Mouse (Mus musculus) mesoderm, embryonic 11.5 days (tissue): Measurements from ENCODE around the gene Igfn1.
A peak's percentile ranks its signal among the peaks of the same experiment; 100 is the strongest.

ENCODE experiments used
- DNase-seq: peaks from one replicate; pipeline ENCODE4 v3.0.0-alpha.2; 2012; ENCODE audit warnings: low read depth, low spot score

The Igfn1 gene

DNA sequence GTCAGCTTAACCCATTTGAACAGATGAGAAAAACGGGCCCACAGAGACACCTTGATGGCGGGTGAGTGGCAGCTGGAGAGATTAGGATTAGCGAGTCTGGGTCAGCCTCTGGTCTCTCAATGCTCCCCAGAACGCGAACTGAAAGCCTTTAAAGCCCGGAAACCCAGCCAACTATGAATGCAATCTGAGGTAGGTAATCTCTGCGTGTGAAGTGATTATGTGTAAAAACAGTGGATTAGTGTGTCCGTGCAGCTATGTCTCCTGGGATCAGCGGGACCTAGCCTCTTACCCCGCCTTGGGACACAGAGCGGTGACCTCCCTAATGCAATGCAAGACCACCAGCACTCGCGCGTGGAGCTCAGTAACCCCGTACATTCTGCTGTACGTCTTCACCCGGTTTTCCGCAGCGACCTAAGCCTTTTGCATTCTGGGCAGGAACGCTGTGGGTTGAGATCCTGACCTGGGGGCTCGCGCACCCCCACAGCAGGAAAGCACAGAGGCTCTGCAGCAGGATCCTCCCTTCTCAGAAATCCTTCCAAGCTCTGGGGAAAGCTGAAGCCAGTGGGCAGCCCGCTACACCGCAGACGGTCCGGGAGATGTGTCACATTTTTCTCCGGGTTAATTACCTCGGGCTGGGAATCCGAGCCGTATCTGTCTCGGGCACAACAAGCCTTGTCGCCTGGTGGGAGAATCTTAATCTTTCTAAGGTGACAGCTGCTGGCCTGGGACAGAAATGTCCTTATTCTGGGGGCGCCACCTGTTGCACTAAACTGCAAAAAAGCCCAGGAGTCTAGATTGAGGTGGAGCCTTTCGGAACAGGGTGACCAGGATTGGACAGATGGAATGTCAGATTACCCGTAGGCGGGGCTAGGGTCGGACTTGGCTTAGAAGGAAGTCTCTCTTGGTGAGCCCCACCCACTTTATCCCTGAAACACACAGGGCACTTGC is 1.3 kb upstream of the Igfn1 start, which contains the start of gene Tmem9:
Gene Tmem9, plus strand, starts transcription at position 940 of the 948 bp plus-strand sequence.
- DNase-seq, result peak; percentile 82

DNA sequence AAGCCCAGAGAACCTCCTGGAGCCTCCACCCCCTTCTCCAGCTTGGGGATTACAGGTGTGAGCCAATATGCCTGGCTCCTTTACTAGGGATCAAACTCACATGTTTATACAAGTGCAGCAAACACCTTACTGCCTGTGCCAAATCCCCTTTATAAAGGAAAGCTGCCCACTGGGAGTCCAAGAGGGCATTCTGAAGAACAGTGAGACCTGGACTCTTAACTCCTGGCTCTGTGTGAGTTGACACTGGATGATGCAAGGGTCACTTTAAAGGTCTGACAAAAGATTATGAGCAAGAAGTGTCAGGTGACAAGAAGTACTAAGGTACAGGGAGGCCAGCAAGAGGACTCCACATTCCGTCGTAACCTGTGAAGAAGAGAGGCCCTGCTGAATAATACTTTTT is 4.7 kb downstream of the Igfn1 start:
- no peak for DNase-seq

DNA sequence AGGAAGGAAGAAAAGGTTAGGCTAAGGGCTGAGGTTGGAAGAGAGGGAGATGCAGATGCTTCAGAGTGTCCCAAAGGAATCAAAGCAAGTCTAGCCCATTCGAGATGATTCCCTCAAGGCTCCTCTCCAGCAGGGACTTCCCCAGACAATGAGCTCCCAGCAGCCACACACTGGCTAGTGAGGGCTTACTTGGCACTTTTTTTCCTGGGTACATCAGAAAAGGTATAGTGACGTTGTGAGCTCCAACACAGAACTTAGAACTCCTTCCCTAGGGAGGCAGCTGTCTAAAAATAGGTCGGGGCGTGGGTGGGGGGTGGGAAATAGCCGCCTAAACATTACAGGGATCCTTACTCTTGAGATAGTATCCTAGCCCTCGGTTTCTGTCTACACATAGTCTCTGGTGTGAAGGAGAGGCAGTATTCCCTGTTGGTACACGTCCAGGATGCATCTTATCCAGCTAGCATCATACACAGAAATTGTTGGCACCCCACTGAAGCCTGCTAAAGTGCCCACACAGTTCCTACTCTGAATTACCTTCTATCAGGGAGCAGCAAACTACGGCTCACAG is 6.3 kb downstream of the Igfn1 start:
- no peak for DNase-seq

DNA sequence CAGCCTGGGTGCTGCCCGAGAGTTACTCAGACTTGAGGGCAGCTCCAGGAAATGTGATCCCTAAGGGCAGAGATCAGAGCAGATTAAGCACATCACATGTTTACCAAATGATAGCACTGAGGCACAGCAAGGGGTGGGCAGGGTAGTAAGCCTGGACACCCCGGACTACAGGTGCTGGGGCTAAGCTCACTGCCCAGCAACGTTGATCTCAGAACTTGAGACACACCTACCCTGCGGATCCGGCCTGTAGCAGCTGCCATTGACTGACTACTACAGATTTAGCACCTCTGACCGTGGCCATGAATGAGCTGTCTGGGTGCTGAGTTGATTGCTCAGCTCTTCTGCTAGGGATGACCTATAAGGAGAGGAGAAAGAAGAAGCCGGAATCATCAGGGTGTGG is 8.6 kb downstream of the Igfn1 start:
- no peak for DNase-seq

GRCm38 (mm10) chr1:135993470-135993869 is 12.7 kb downstream of the Igfn1 start:
- DNase-seq, result no peak

DNA sequence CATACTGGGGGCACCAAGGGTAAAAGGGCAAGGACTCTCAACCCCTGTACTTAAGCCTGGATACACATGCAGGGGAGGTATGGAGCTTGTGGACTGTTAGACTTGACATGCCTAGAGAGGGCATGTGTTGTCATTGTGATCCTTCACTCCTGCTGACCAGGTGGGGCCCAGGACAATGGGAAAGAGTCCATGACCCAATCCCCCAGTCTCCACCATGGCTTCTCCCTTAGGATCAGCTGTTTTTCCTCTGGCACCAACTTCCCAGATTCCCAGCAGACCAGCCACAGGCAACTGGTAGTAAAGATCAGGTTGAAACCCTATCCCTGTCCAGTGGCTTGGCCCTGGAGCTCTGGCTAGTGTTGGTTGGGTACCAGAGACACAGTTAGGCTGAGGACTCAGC is 16.3 kb downstream of the Igfn1 start:
- no peak for DNase-seq

- DNase-seq, result no peak
These were observed 22.0 kb downstream of the Igfn1 start for GRCm38 (mm10) chr1:135984105-135984504.

DNA sequence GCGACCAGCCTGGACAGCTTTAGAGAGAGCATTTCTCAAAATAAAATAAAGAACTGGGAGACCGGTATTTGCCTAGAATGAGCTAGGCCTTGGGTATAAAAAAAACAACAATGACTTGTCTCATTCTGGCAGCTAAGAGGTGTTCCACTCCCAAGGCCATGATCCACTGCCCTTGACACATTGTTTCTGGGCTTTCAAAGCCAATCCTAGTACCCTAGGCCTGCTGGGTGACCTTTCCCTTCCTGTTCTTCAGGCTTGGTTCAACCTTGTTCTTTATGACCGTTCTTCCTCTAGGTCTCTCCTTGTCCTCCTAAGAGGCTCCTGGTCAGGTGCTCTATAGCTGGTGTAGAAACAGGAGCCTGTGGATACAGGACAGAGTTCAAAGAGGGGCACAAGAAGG is 33.6 kb downstream of the Igfn1 start:
- no peak for DNase-seq

DNA sequence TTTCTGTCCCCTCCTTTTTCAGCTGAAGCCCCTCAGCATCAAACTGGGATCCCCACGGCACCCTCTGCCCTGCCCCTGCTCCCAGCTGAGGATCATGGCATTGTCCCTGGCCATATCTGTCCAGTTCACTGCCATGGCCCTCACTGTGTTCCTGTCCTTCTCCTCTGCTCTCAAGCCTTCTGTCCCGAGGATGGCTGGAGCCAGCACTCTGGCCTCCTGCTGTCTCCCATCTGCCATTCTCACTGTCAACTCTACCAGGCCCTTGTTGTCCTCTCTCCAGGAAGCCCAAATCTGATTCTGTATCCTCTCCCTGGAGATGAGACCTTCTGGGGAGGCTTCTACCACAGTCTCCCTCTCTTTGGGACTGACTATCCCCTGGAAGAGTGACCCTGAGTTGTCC is 35.7 kb downstream of the Igfn1 start:
- DNase-seq, result no peak

GRCm38 (mm10) chr1:135967739-135968138 is 38.4 kb downstream of the Igfn1 start:
- no peak for DNase-seq

- DNase-seq, result no peak
These were observed 41.6 kb downstream of the Igfn1 start for GRCm38 (mm10) chr1:135964561-135964960.

DNA sequence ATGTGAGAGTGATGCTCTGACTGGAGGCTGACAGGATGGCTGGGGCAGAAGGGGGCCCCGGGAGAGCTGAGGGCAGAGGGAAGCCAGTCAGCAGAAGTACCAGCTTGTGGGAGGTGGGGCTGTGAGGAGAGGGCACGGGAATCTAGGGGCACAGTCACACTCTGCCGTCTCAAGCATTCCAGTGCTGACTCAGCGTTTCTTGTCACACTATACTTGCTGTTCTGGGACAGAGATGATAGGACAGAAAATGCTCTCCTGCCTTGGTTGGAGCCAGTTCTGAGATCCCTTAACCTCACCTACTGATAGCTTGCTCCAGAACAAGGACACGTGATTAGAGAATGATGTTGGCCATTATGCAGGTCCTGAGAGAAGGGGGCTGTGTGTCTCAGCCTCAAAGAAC is 43.0 kb downstream of the Igfn1 start:
- DNase-seq, result no peak

GRCm38 (mm10) chr1:135958483-135958882 is 47.7 kb downstream of the Igfn1 start:
- peak; percentile 71 for DNase-seq

GRCm38 (mm10) chr1:135948871-135949270 is 57.3 kb downstream of the Igfn1 start:
- DNase-seq, result no peak

DNA sequence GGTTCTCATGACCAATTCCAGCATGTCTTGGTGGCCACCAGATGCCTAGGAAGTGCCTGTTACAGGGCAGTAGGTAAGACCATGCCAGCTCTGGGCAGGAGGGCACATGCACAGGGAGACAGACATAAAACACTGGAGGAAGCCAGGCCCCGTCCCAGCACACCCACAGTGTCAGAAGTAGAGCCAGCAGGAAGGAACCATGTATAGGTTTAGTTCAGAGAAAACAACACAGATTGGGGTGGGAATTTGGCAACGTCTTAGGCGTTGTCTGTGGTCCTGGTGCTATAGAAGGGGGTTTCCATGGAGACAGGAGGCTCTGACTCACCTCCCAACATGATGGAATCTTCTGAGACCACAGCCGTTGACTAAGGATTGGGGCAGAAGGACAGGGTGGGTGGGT is 59.9 kb downstream of the Igfn1 start:
- no peak for DNase-seq

DNA sequence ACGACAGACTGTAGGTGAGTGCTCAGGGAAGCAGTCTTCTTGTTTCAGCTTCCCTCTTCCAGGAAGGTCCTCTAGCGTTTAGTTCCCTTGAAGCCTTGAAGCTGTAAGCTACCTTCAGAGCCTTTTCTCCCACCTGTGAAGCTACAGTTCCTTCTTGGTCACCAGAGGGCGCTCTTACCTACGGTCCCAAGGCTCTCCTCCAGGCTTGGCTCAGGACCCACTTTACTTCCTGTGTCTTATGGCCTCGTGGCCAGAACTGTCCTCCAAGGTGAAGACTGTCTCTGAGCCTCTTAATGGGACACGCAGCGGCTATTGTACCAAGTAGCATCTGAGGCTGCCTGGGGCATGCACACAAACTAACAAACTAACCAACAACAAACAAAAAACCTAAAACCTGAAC is 60.4 kb downstream of the Igfn1 start:
- DNase-seq, result peak; percentile 74

- peak; percentile 87 for DNase-seq
These were observed 61.4 kb downstream of the Igfn1 start for GRCm38 (mm10) chr1:135944526-135945259.

DNA sequence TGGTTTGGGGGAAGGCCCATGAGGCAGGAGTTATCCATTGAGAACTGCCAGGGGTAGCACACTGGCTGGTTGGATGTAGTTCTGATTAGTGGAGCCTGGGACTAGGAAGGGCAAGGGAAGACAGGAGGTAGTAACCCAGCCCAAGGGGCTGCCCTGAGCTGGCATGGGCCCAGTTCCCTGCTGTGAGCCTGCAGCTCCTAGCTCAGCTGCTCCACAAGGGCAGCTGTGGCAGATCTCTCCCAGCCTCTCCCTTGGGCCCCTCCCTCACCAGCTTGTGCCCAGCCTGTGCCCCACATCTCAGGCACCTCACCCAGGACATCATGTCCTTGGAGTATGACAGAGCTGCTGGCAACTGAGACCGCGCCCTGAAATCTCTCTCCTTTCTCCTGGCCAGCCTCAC is 62.4 kb downstream of the Igfn1 start:
- no peak for DNase-seq

DNA sequence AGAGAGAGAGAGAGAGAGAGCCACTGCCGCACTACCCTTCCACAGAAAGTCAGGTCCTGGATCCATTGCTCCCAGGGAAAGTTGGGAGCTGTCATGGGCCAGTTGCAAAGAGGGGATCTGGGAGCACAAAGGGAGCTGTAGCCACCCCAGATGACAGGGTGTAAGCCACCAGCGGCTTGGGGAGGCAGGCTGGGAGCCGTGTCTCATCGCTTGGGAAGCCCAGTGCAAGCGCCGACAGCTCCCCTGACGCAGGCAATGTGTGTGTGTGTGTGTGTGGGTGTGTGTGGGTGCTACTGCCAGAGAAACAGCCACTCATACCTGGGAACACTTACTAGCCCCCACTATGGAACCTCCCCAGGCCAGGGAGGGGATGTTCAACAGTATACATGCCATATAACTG is 64.0 kb downstream of the Igfn1 start:
- DNase-seq, result no peak

GRCm38 (mm10) chr1:135941259-135942006 is 64.7 kb downstream of the Igfn1 start:
- DNase-seq, result no peak

- DNase-seq, result no peak
These were observed 70.1 kb downstream of the Igfn1 start for GRCm38 (mm10) chr1:135936091-135936490.
